Mouse (Mus musculus) bone marrow, adult 2 months (tissue): Measurements from ENCODE around the gene Med20.
"Not testable (repeated sequence)": the region's sequence is repeated elsewhere in the genome, so short reads cannot be mapped to it uniquely, and the experiment has no call there.

Experiments used
- CTCF ChIP-seq: fragments of 200-500 bp; IDR thresholded peaks from 2 replicates; pipeline ENCODE4 v1.5.1; 2011; ENCODE audit warnings: low read length, control low read depth; ENCODE audit not compliant: control insufficient read depth, insufficient read depth
- POLR2A ChIP-seq: fragments of 200-500 bp; IDR thresholded peaks from 2 replicates; pipeline ENCODE4 v1.6.1; 2011; ENCODE audit warnings: low read depth, mild to moderate bottlenecking, control low read depth, low read length, borderline replicate concordance; ENCODE audit not compliant: control insufficient read depth

DNA sequence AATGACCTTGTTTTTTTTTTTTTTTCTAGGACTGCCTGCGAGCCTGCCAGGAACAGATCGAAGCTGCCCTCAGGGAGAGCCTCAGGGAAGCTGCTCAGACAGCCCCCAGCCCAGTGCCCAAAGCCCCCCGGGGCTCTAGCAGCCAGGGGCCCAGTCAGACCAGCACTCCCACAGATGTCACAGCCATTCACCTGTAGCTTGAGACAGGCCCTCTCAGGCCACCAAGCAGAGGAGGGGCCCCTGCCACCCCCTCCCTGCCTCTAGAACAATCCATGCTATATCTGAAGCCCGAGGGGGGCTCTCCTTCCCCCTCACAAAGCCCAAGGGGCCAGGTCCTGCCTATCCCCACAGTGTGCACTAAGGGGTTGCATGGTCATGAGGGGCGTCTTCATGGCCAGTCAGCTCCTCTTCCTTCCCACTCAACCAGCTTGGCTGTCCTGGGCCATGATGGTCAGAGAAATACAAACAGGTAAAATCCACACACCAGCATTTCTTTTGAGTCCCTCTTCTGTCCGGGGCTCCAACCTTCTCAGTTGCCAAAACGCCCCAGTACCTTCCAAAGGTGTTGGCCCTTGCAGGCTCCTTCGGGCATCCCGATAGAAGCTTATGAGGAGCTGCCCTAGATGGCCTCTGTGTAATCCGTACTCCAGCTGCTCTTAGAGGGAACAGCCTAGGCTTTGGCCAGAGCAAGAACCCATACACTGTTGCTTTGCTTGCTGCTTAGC is 12.6 kb upstream of the Med20 start:
- not testable (repeated sequence) for TF ChIP-seq CTCF, POLR2A
